Mouse (Mus musculus): ENCODE data around the gene Galnt16.

Gene Galnt16

GRCm38 (mm10) chr12:80517977-80518376 is at the start of gene Galnt16:
Gene Galnt16, plus strand, starts transcription at chr12:80518277.
- no peak for DNase-seq (ENCODE audit: low spot score)

- DNase-seq (ENCODE audit: low spot score) = no peak
Observed at GRCm38 (mm10) chr12:80470206-80470605, 47.9 kb upstream of the Galnt16 start.

GRCm38 (mm10) chr12:80471926-80472325 is 46.2 kb upstream of the Galnt16 start:
- DNase-seq (ENCODE audit: low spot score) = no peak

- DNase-seq (ENCODE audit: low spot score) = no peak
Observed at GRCm38 (mm10) chr12:80473731-80474130, 44.3 kb upstream of the Galnt16 start.

- DNase-seq (ENCODE audit: low spot score) = no peak
Observed at GRCm38 (mm10) chr12:80479986-80480385, 38.1 kb upstream of the Galnt16 start.

GRCm38 (mm10) chr12:80483397-80483796 is 34.7 kb upstream of the Galnt16 start:
- DNase-seq (ENCODE audit: low spot score) = no peak

GRCm38 (mm10) chr12:80493311-80493710 is 24.8 kb upstream of the Galnt16 start:
- no peak for DNase-seq (ENCODE audit: low spot score)

GRCm38 (mm10) chr12:80495691-80496090 is 22.4 kb upstream of the Galnt16 start:
- DNase-seq (ENCODE audit: low spot score) = no peak

GRCm38 (mm10) chr12:80498356-80498755 is 19.7 kb upstream of the Galnt16 start:
- no peak for DNase-seq (ENCODE audit: low spot score)

- no peak for DNase-seq (ENCODE audit: low spot score)
Observed at GRCm38 (mm10) chr12:80500506-80500905, 17.6 kb upstream of the Galnt16 start.

- DNase-seq (ENCODE audit: low spot score) = no peak
Observed at GRCm38 (mm10) chr12:80504718-80505117, 13.4 kb upstream of the Galnt16 start.

- no peak for DNase-seq (ENCODE audit: low spot score)
Observed at GRCm38 (mm10) chr12:80507041-80507745, 10.9 kb upstream of the Galnt16 start.

GRCm38 (mm10) chr12:80518393-80518756 is 298 bp downstream of the Galnt16 start:
- no peak for DNase-seq (ENCODE audit: low spot score)

GRCm38 (mm10) chr12:80518757-80519620 is 912 bp downstream of the Galnt16 start:
- DNase-seq (ENCODE audit: low spot score) = no peak

- DNase-seq (ENCODE audit: low spot score) = peak; percentile 28
Observed at GRCm38 (mm10) chr12:80519621-80520332, 1.7 kb downstream of the Galnt16 start.

GRCm38 (mm10) chr12:80522006-80522405 is 3.9 kb downstream of the Galnt16 start:
- DNase-seq (ENCODE audit: low spot score) = no peak

GRCm38 (mm10) chr12:80524276-80524921 is 6.3 kb downstream of the Galnt16 start:
- DNase-seq (ENCODE audit: low spot score) = no peak

GRCm38 (mm10) chr12:80525513-80525912 is 7.4 kb downstream of the Galnt16 start:
- DNase-seq (ENCODE audit: low spot score) = no peak

GRCm38 (mm10) chr12:80526511-80526910 is 8.4 kb downstream of the Galnt16 start:
- no peak for DNase-seq (ENCODE audit: low spot score)

- DNase-seq (ENCODE audit: low spot score) = no peak
Observed at GRCm38 (mm10) chr12:80527727-80528389, 9.8 kb downstream of the Galnt16 start.

- no peak for DNase-seq (ENCODE audit: low spot score)
Observed at GRCm38 (mm10) chr12:80530052-80530451, 12.0 kb downstream of the Galnt16 start.

GRCm38 (mm10) chr12:80530630-80531029 is 12.6 kb downstream of the Galnt16 start:
- DNase-seq (ENCODE audit: low spot score) = no peak
